Mouse (Mus musculus): ENCODE measurements around the gene Serinc4.
A peak's percentile ranks its signal among the peaks of the same experiment; 100 is the strongest.
"Not testable (repeated sequence)": the region's sequence is repeated elsewhere in the genome, so short reads cannot be mapped to it uniquely, and the experiment has no call there.

The Serinc4 gene

DNA sequence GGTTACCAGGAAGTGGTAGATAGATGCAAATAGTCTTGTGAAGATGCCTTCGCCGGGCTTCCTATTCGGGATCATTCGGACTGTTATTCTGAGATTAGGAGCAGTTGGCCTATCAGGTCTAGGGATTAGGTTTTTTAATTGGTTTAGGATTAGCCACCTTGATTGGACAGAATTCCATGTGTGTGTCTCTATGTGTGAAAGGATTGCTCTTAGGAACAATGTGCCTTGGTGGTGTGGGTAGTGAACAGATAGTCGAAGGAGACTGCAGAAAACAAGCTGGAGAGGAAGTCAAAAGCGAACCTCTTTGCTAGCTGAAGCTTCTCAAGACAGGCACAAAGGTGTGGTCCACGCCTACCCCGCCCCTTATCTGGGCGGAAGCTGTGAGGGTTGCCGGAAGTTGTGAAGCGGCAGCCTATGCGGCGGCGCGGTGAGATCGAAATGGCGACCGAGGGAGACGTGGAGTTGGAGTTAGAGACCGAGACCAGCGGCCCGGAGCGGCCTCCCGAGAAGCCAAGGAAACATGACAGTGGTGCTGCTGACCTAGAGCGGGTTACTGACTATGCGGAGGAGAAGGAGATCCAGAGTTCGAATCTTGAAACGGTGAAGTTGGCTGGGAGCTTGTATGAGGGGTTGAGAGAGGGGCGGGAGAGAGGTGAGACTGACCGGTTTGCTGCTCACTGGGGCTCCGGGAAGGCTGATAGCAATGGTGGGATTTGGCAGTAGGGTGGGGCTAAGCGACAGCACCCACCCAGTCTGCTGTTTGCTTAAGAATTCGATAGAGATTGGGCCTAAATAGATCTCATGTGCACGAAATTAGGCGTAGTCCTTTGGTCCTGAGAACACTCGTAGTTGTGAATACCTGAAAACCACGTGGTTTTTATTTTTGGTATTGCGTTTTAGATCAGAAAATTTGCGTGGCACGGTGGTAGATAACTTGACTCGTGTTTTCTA, at the start of gene Serinc4:
Gene Serinc4 (minus strand): TSS at position 90 of the 951 bp plus-strand sequence.
- DNase-seq, result peak; percentile 93

DNA sequence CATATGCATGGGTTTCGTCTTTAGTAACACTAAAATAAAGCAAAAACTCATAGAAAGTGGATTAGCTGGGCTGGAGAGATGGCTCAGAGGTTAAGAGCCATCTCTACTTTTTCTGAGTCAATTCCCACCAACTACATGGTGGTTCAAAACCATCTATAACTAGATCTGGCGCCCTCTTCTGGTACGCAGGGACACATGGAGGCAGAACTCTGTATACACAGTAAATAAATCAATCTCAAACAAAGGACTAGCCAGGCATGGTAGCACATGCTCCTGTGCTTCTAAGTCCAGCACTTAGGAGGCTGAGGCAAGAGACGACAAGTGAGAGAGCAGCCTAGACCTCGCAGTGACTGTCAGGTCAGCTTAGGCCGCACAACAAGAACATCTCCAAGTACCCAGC, 45.0 kb upstream of the Serinc4 start:
- DNase-seq, result not testable (repeated sequence)

DNA sequence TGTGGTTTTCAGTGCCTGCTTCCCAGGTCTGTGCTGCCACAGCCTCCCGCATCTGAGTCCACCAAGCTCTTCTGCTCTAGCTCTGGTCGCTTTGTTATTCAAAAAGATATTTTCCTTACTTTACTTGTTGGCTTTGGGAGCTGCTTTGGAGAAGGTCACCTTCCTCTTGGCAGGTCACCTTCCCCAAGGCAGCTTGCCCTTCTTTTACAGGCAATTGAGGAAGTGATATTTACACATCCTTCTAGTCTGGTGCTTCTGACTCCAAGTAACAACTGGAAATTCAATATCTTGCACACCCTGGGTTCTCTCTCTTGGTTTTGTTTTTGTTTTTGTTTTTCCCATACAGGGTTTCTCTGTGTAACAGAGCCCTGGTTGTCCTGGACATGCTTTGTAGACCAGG, 27.8 kb upstream of the Serinc4 start:
- not testable (repeated sequence) for DNase-seq

DNA sequence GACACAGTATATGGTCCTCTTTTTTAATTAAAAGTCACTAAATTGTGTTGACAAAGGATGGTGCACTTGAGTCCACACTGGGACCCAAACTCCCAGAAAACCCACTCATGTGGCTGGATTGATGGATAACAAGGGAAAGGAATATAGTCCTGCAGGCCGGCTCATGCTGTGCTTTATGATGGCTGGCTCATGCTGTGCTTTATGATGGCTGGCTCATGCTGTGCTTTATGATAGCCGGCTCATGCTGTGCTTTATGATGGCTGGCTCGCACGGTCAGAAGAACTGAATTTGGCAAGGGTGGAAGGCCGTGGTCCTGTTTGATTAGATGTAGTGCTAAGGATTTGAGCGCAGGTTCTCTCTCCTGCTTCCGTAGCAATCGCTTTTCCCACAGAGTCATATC, 27.0 kb upstream of the Serinc4 start:
- DNase-seq, result no peak

DNA sequence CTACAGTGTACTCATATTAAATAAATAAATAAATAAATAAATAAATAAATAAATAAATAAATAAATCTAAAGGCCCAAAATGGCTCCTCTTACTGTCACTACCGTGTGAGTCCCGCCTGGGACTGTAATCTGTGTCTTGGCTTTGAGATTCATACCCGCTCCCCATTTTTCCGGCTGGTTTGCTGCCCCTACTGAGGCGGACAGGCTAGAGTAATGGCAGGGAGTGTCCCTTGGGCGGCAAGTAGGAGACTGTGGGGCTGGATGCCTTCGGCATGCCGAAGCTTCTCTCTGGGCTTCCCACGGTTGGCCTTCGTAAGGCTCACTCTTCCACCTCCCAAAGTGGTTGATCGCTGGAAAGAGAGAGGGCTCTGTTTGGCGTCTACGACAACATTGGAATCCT, 24.3 kb upstream of the Serinc4 start:
- DNase-seq, result not testable (repeated sequence)

DNA sequence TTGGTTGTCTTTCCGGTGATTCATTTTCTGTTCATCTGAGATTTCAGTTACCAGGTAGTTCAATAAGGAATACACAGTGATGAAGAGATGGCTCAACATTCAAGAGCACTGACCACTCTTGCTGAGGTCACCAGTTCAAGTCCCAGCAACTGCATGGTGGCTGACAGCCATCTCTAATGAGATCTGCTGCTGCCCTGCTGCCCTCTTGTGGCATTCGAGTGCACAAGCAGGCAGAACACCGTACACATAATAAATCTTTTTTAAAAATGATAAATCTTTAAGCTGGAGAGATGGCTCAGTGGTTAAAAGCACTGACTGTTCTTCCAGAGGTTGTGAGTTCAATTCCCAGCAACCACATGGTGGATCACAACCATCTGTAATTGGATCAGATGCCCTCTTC, 23.9 kb upstream of the Serinc4 start:
- DNase-seq, result peak; percentile 48

DNA sequence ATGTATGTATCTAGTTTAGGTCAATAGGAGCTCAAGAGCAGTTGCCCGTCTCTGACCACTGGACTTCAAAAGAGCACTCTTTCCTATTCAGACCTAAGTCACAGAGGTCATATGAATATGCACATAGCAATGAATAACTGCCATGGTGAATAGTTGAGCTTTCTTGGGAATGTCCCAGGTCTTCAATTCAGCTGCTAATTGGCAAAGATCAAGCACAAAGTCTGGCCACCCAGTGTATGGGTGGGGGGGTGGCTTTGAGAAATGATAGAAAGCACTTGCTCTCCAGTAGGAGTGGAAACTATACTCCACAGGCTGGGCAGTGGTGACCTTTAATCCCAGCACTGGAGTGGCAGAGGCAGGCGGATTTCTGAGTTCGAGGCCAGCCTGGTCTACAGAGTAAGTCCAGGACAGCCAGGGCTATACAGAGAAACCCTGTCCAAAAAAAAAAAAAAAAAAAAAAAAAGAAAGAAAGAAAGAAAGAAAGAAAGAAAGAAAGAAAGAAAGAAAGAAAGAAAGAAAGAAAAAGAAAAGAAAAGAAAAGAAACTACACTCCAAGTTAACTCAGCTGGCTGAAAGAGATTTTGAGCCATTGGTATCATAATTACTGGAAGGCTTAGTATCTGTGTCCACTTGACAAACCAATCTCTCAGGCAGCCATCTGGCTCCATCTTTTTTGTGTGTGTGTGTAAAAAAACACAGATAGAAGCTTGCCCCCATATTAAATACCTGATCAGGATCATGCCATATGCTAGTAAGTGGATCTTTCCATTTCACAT, 21.1 kb upstream of the Serinc4 start:
- DNase-seq, result no peak

DNA sequence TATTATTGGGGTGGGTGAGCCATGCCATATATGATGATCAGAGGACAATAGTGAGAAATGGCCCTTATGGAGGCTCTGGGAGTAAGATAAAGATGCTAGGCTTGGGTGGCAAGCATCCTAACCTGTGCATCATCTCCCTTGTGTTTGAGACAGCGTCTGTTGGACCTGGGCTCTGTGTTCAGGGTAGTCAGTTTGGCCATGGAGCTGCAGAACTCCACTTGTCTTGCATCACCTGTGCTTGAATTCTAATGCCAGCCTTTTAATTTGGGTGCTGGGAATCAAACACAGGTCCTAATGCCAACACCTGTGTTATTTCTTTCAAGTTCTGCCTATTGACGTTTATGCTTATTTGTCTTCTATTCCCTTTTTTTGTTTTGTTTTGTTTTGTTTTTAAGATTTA, 18.7 kb upstream of the Serinc4 start:
- not testable (repeated sequence) for DNase-seq

DNA sequence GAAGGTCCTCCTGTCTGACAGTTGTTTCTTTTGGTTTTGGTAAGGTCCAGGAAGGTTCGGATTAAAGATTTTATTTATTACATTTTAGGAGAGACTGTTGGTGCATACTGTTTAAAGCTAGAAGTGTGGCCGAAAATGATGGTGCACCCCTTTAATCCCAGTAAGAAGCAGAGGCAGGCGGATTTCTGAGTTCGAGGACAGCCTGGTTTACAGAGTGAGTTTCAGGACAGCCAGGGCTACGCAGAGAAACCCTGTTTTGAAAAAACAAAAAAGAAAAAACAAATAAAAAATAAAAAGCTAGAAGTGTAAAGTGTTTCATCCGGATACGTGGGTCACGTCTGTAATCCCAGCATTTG, 17.6 kb upstream of the Serinc4 start:
- DNase-seq, result no peak

DNA sequence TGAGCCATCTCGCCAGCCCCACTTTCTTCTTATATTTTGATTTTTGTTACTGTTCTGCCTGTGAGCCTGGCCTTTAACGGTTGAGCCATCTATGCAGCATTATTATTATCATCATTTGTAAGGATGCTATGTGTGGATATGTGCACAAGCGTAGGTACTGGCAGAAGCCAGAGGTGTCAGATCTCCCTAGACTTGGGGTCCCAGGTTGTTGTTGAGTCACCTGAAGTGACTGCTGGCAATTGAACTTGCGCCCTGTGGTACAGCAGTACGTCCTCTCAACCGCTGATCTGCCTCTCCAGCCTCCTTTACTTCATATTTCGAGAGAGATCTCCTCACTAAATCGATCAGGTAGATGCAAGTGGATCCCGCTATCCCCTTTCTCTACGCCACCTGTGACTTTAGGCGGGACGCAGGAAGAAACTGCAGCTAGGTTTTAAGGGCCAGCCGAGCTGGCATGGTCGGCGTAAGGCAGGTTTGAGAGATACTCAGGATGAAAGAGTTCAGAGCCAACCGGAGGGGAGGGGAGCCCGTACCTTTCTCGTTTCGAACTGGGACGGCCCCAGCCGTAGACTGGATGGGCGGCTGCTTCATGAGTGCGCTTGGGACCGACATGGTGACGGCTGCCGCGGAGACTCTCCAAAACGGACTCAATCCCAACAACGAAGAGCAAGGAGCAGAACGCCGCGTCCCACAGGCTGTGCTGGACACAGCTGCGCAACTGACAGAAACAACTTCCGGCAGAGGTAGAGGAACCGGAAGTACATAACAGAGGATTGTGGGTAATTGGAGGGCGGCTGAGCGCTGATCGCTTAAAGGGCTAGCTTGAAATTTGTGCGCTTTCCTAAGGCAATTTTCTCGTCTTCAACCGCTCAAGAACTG, 17.0 kb upstream of the Serinc4 start, which contains the start of gene Mfap1b:
Gene Mfap1b (minus strand): TSS at position 767 of the 879 bp plus-strand sequence.
- peak; percentile 83 for DNase-seq

DNA sequence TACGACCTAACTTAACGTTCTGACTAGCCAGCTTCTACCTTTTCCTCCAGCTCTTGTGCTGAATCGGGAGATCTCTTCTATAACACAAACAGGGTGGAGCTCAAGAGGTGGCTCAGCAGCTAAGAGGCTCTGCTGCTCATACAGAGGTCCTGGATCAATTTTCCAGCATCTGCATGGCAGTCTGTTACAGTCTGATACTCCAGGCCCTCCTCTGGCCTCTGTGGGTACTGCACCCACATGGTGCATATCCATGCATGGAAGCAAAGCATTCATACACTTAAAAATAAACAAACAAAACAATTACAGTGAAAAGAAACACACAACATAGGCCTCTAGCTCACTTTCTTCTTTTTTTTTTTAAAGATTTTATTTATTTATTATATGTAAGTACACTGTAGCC, 16.2 kb upstream of the Serinc4 start:
- not testable (repeated sequence) for DNase-seq

DNA sequence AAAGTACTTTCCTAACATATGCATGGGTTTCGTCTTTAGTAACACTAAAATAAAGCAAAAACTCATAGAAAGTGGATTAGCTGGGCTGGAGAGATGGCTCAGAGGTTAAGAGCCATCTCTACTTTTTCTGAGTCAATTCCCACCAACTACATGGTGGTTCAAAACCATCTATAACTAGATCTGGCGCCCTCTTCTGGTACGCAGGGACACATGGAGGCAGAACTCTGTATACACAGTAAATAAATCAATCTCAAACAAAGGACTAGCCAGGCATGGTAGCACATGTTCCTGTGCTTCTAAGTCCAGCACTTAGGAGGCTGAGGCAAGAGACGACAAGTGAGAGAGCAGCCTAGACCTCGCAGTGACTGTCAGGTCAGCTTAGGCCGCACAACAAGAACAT, 12.4 kb upstream of the Serinc4 start:
- not testable (repeated sequence) for DNase-seq

DNA sequence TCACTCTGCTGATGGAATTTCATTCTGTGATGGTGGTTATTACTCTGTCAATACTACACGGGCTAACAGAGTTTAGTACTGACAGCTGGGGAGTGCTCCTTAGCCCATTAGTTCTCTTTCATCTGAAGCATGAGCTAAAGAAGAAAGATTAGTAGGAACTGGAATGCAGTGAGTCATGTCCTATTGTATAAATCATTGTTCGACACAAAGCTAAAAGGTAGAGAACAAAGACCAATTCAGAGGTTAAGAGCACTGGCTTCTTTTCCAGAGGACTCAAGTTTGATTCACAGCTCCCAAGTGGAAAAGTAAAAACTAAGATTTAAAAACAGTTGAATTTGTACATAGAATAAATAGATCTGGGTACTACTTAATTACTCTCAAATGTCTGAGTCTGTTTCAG, 3.5 kb upstream of the Serinc4 start:
- no peak for DNase-seq

DNA sequence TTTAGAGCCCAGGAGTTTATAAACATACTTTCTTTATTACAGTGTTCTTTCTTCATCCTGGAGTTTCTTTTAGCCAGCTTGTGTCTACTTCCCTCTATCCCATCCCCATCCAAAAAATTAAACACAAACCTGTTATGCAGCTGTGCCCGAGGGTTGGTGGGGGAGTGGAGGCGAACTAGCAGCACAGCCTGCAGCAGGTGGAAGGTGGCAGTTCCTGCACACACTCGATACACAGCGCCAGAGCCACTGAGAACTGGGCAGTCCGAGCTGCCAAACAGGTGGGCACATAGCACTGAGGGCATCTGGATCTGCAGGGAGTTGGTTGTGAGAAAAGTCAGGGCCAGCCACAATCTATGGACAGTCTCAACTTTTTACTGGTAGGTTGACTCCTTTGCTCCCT, 1.0 kb downstream of the Serinc4 start:
- no peak for DNase-seq

DNA sequence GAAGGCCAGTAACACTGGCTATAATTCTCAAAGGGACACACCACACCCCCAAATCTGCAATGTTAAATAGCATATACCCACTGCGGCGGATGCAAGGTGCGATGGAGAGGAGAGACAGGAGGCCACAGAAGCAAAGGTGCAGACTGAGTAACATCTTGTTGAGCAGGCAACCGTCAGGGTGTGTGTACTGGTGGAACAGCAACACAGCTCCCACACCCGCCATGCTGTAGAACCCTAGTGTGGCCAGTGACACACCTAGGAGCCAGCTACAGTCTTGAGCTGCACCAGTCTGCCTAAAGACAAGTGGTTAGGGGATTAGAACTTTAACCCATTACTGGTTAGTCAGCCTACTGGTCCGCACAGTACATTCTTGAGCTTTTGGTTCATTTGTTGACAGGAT, 2.7 kb downstream of the Serinc4 start:
- DNase-seq, result no peak

DNA sequence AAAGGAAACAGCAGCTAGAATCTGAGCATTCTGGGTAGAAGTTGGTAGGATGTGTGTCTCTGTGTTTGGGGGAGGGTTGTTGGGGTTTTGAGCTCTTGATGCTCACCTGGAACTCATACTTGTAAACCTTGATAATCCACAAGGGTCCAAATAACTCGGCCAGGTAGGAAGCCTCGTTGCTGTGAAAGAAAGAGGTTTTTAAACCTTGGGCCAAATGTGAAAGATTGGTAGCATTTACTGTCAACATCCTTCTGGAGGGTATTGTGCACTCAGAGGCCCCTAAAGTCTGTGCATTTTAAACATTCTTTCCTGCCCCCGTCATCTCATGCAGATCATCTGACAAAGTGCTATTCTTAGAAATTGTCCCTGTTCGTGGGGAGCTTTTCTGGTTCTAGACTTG, 3.6 kb downstream of the Serinc4 start, which contains the start of gene Hypk:
Gene Hypk (plus strand): TSS at position 301 of the 400 bp plus-strand sequence.
- no peak for DNase-seq

DNA sequence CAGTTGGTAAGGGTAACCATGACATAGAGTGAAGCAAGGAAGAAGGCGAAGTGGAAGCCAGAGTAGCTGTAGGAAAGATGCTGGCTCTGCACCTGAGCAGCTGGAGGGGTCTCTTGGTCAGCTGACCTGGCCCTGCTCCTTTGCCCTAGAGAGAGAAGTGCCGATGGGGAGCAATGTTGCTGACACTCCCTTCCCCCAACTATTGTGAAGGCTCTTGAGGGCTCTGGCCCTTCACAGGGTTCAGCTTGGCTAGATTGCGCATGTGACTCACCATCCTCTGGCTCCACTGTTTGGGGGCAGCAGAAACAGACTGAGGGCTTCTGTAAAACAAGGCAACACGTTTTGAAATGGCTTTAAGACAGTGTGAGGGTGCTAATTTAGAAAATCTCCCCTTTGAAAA, 4.2 kb downstream of the Serinc4 start:
- DNase-seq, result no peak

DNA sequence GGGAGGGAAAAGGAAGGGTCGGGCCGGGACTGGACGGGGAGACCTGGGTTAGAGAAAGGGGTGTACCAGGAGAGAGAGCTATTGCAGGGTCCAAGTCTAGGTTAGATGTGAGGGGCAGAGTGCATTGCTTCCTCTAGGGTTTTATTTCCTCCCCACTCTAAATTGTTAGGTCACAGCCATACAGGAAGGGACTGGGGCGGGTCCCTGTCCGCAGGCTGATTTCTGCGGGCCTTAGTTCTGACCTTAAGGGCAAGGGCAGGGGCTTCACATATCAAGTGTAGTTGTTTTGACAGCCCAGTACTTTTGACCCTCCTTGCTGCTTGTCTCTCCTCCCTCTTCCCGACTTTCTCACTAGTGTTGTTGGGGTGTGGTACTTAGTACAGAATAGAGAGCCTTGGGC, 6.5 kb downstream of the Serinc4 start:
- DNase-seq, result peak; percentile 24

DNA sequence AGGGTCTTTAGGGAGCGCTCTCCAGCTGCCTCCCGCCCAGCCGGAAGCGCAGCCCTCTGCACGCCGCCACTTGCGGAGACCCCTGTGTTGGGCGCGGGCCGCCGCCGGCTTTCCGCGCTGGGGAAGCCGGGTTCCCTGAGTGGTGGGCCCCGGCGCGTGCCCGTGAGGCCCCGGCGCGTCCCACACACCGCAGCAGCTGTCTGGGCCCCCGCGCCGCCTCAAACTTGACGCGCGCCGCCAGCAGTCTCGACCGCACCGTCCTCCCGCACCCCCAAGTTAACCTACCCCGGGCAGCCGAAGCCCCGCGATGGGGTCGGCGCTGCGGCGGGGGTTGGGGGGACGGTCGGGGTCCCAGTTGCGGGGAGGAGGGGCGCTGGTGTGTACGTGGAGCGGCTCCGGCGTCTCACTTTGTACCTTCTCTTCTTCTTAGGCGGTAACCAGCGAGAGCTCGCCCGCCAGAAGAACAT, 7.0 kb downstream of the Serinc4 start:
- DNase-seq, result peak; percentile 41

DNA sequence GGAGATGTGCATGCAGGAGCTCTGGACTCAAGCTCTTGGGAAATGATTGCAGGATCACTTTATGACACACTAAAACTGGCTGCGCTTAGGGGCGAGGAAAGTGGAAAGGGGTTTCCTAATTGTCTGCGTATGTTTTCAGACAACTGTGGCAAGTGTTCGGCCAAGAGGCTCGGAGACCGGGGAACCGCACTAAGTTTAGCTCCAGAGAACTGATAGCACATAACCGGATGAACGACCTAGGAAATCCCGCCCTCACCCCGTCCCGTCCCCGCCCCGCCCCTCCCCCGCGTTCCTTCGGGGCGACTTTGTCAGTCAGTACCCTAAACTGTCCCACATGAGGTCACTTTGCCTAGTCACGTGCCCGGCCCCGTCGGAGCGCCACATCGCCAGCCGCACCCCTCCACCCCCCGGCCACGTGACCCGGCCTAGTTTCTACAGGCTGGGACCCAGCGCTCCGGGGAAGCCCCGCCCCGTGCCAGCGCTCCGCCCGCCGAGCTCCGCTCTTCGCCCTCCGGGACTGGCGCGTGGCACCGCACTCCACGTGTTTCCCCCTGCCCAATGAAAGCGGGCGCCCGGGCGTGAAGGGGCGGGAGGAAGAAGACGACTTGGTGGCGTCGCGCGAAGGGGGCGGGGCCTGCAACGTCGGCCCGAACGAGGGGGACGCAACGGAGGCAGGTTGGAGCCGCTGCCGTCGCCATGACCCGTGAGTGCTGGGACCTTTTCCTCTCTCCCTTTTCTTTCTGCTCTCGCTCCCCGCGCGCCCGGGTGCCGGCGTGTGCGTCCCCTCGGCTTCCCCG, 7.6 kb downstream of the Serinc4 start, which contains the start of gene Serf2:
Gene Serf2 (plus strand): TSS at position 457 of the 797 bp plus-strand sequence.
- DNase-seq, result peak; percentile 100

DNA sequence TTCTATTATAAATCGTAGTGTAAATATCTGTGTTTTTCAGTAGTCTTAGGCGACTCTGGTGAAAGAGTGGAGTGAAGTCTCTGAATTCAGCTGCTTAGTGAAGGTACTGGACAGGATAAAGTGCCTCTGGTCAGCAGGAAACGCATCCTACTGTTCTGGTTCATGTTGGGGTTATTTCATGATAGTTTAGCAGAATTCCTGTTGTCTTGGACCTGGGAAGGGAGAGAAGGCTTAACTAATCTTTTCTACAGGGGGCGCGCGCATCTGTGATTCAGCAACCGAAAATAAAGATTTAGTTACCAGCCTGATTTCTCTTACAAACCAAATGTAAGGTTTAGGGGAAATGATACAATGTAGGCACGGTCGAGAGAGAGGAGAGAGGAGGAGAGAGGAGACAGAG, 8.4 kb downstream of the Serinc4 start:
- DNase-seq, result peak; percentile 39

DNA sequence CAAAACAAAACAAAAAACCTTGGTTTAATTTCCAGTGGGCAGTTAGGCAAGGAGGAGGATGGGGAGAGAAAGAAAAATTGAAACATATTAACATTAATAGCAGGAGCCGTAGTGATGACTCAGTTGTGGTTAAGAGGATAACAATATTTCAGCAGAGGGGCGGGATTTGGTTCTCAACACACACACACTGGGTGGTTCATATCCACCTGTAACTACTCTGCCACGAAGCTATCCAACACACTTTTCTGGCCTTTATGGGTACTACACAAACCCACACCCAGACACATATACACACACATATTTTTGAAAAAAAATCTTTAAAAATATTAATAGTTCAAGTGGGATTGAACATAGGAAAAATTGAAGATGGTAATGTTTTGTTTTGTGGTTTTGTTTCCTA, 9.6 kb downstream of the Serinc4 start:
- no peak for DNase-seq

All from liver (tissue).